Mouse (Mus musculus) heart, adult 2 months (tissue): Measurements from ENCODE around the gene Slc30a2.
"Not testable (repeated sequence)": the region's sequence is repeated elsewhere in the genome, so short reads cannot be mapped to it uniquely, and the experiment has no call there.

Experiments used
- CTCF ChIP-seq: fragments of 200-600 bp; IDR thresholded peaks from 2 replicates; pipeline ENCODE4 v1.8.1; 2022; ENCODE audit warnings: antibody characterized with exemption, mild to moderate bottlenecking, moderate library complexity
- EP300 ChIP-seq: fragments of 200-500 bp; IDR thresholded peaks from 2 replicates; pipeline ENCODE4 v1.6.1; 2011; ENCODE audit warnings: low read depth, low read length, control low read depth; ENCODE audit not compliant: insufficient read depth
- POLR2A ChIP-seq: fragments of 200-500 bp; IDR thresholded peaks from 2 replicates; pipeline ENCODE4 v1.6.1; 2011; ENCODE audit warnings: mild to moderate bottlenecking, low read depth, low read length, control low read depth; ENCODE audit not compliant: insufficient read depth

- not testable (repeated sequence) for TF ChIP-seq EP300, CTCF, POLR2A
These were observed 40.8 kb downstream of the Slc30a2 start, which contains the start of gene Extl1 for GRCm38 (mm10) chr4:134383750-134384149.
